Mouse (Mus musculus): ENCODE data around the gene Olfr215. TPM values are rescaled to one million over a fixed set of nuclear protein-coding genes. Genes with fewer than 3 reads are reported as not detected.

Olfr215 gene
- polyA plus RNA-seq (2015; fragmentation: Nextera tagmentation; extraction: Ambion mirVana): not detected in 2 replicates

DNA sequence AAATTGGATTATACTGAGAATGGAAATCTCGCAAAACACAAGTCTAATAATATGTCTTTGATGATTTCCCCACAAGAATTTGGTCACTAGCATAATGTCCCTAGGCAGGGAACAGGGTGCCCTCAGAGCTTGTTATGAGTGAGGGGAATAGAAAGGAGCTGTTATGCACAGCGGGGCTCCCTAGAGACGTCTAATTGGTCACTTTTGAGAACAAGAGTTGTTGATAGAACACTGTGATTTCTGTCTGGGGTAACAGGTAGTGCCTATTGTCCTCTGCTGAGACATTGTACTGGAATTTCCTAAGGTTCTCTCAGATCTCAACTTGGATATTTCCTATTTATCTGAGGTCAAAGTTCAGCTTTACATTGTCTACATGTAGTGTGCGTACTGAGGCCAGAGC, at the start of gene Olfr215:
Olfr215 (minus strand) TSS at position 101 of the 400 bp plus-strand sequence.

DNA sequence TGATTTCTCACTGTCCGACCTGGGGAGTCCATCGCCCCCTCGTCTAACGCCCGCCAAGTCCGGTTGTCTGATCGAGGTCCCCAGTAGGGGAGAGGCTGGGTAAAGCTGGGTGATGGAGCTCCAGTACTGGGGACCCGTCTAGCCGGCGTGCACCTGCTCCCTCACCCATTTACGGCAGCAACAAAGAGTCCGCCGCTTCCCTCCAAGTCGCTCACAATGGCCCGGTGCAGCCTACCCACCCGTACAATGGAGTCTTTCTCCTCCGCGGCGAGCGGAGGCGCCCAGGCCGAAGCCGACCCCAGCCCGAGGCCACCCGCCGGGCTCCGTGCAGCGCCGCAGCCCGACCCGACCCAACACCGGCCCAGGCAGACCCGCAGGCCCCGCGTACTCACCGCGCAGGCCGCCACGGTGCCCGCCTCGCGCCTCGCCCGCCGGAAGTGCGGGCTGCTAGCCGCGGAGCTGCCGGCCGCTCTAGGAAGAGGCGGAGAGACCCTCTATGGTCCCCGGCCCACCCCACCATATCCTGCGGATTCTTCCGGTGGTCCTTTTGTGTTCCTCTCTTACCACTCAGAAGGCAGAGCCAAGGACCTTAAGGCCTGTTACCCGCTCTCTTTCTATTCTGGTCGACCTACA, 44.7 kb upstream of the Olfr215 start, which contains the start of gene Zfp422:
Zfp422 (minus strand) TSS at position 461 of the 633 bp plus-strand sequence.

DNA sequence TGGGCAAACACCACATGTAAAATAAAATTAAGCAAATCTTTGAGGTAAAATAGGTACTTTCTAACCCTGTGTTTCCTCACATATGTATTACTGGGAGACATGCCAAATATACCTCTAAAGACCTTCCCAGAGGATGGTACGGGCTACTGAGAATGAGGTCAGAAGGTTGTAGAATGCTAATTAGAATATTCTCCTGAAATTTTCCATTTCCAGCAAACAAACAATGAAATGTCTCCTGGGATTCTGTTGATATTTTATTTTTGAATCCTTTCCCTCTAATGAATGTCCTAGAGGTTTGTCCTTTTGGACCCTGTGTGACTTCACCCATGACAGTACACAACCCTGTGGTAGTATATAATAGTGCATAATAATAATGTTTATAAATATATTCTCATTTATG, 30.1 kb downstream of the Olfr215 start, which contains the start of gene Olfr214:
Olfr214 (plus strand) TSS at position 301 of the 400 bp plus-strand sequence.

DNA sequence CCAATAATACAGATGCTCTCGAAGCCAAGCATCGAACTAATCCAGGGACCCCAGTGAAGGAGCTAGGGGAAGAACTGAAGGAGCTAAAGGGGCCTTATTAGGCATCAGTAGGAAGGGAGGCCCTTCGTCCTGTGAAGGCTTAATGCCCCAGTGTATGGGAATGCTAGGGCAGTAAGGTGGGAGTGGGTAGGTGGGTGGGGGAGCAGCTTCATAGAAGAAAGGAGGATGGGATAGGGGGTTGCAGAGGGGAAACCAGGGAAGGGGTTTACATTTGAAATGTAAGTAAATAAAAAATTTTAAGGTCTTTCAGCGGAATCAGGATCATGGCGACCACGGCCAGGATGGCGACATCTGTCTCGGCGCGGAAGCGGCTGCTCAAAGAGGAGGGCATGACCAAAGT, 33.2 kb downstream of the Olfr215 start, which contains the start of gene Gm5580:
Gm5580 (plus strand) TSS at position 301 of the 400 bp plus-strand sequence.

DNA sequence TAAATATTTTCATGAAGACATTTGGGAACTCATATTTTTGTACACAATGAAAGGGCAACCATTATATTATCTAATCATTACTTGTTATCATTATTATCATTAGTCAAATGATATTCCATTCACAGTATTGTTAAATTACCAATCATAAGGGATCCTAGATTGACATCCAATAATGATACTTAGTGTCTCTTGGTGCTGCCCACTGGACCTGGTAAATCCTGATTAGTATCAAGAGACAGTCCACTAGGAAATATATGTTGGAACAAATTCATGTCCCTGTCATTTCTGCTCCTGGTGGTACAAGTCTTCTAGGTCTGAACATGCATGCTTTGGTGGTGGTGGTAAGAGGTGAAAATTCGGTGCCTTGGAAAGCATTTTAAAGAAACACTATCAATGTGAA, 45.8 kb downstream of the Olfr215 start, which contains the start of gene Olfr213:
Olfr213 (plus strand) TSS at position 301 of the 400 bp plus-strand sequence.

Other genes starting within 250 kb of the Olfr215 start
- 30.4 and 38.6 TPM in 2 replicates for gene March8, start 246.2 kb downstream of the Olfr215 start, polyA plus RNA-seq (2015; fragmentation: Nextera tagmentation; extraction: Ambion mirVana)
- 1.9 and 3.4 TPM in 2 replicates for gene Alox5, start 123.0 kb downstream of the Olfr215 start, polyA plus RNA-seq (2015; fragmentation: Nextera tagmentation; extraction: Ambion mirVana)
- not detected in 2 replicates for gene Olfr211, start 95.1 kb downstream of the Olfr215 start, polyA plus RNA-seq (2015; fragmentation: Nextera tagmentation; extraction: Ambion mirVana)
- not detected in 2 replicates for gene Olfr212, start 77.7 kb downstream of the Olfr215 start, polyA plus RNA-seq (2015; fragmentation: Nextera tagmentation; extraction: Ambion mirVana)
- gene Olfr213, start 45.7 kb downstream of the Olfr215 start, polyA plus RNA-seq (2015; fragmentation: Nextera tagmentation; extraction: Ambion mirVana): not detected in 2 replicates
- gene Gm5580, start 33.1 kb downstream of the Olfr215 start, polyA plus RNA-seq (2015; fragmentation: Nextera tagmentation; extraction: Ambion mirVana): 0.30 and 0.39 TPM in 2 replicates
- gene Olfr214, start 30.0 kb downstream of the Olfr215 start, polyA plus RNA-seq (2015; fragmentation: Nextera tagmentation; extraction: Ambion mirVana): not detected in 2 replicates
- 47.2 and 49.6 TPM in 2 replicates for gene Zfp422, start 44.8 kb upstream of the Olfr215 start, polyA plus RNA-seq (2015; fragmentation: Nextera tagmentation; extraction: Ambion mirVana)
- 11.1 and 20.4 TPM in 2 replicates for gene Depp1, start 66.4 kb upstream of the Olfr215 start, polyA plus RNA-seq (2015; fragmentation: Nextera tagmentation; extraction: Ambion mirVana)
- 3.8 and 6.1 TPM in 2 replicates for gene Rassf4, start 89.8 kb upstream of the Olfr215 start, polyA plus RNA-seq (2015; fragmentation: Nextera tagmentation; extraction: Ambion mirVana)
- gene Tmem72, start 132.7 kb upstream of the Olfr215 start, polyA plus RNA-seq (2015; fragmentation: Nextera tagmentation; extraction: Ambion mirVana): 0.03 and 0.05 TPM in 2 replicates

All from adrenal gland, postnatal 0 days (tissue).